Mouse (Mus musculus) stomach, embryonic 14.5 days (tissue): ENCODE measurements around the gene Nup107. TPM values are rescaled to one million over a fixed set of nuclear protein-coding genes. Genes with fewer than 3 reads are reported as not detected.
A peak's percentile ranks its signal among the peaks of the same experiment; 100 is the strongest.
"Not testable (repeated sequence)": the region's sequence is repeated elsewhere in the genome, so short reads cannot be mapped to it uniquely, and the experiment has no call there.

Source experiments
- ATAC-seq: fragments of 200-750 bp; cut with Nextera tagmentation; 2 replicates; pipeline ENCODE4 v1.8.0; 2017; ENCODE audit warnings: low read depth, moderate TSS enrichment; ENCODE audit not compliant: insufficient number of reproducible peaks, insufficient read depth, low FRiP score
- H3K27ac ChIP-seq: fragments of 300-500 bp; sonication (generic); 2 replicates; pipeline ENCODE4 v1.5.1; 2014; ENCODE audit warnings: mild to moderate bottlenecking, low read length, moderate library complexity, mixed read lengths
- H3K27me3 ChIP-seq: fragments of 300-500 bp; sonication (generic); 2 replicates; pipeline ENCODE4 v1.6.1; 2014; ENCODE audit warnings: low read length, control low read depth, mixed read lengths; ENCODE audit not compliant: control insufficient read depth, insufficient read depth
- H3K36me3 ChIP-seq: fragments of 300-500 bp; sonication (generic); 2 replicates; pipeline ENCODE4 v1.6.1; 2014; ENCODE audit warnings: mild to moderate bottlenecking, control low read depth, low read length, moderate library complexity, mixed read lengths; ENCODE audit not compliant: control insufficient read depth, insufficient read depth
- H3K4me1 ChIP-seq: fragments of 300-500 bp; sonication (generic); 2 replicates; pipeline ENCODE4 v1.6.1; 2014; ENCODE audit warnings: low read length, control low read depth, mixed read lengths; ENCODE audit not compliant: control insufficient read depth, insufficient read depth
- H3K4me2 ChIP-seq: fragments of 300-500 bp; sonication (generic); replicated peaks from 2 replicates; pipeline ENCODE4 v1.6.1; 2014; ENCODE audit warnings: low read depth, low read length, control low read depth
- H3K4me3 ChIP-seq: fragments of 300-500 bp; sonication (generic); 2 replicates; pipeline ENCODE4 v1.5.1; 2014; ENCODE audit warnings: low read depth, low read length, control low read depth
- H3K9ac ChIP-seq: fragments of 300-500 bp; sonication (generic); replicated peaks from 2 replicates; pipeline ENCODE4 v1.6.1; 2014; ENCODE audit warnings: low read depth, mild to moderate bottlenecking, control low read depth, low read length, moderate library complexity, mixed read lengths
- H3K9me3 ChIP-seq: fragments of 300-500 bp; sonication (generic); 2 replicates; pipeline ENCODE4 v1.6.1; 2016; ENCODE audit warnings: low read depth, low read length, control low read depth; ENCODE audit not compliant: control insufficient read depth
- WGBS: fragments of 180-500 bp; shearing (Covaris S2); extraction: QIAGEN DNeasy Blood & Tissue Kit; methylation state at CpG from one replicate; pipeline ENCODE4 v1.1.7; 2014; 5-methylcytosine and 5-hydroxymethylcytosine counted together
- polyA plus RNA-seq: library from polyadenylated mRNA; unstranded; fragments of >200 nt; fragmentation: Nextera tagmentation; extraction: Ambion mirVana; gene quantifications from 2 replicates; pipeline ENCODE4 v1.2.1, GENCODE M21; 2014

Gene Nup107
- polyA plus RNA-seq, 1 experiment from 2014 or later = 61.7 TPM

- no peaks in the 10 kb centered on the region for H3K9me3 ChIP-seq
- H3K4me2 ChIP-seq = peak overlapping the region; percentile 70
- H3K4me3 ChIP-seq = peak overlapping the region; percentile 81; the same call in 1 of the 2 replicates
- H3K9ac ChIP-seq = 0 out of 2 replicates have a peak overlapping the region, but pooled peaks have one; percentile 14
- ATAC-seq = no peak
- H3K27me3 ChIP-seq = no peaks in the 10 kb centered on the region
- WGBS = 84% methylated on average over 9 of the region's 9 CpGs
- peaks cover 4% of the 10 kb centered on the region; the same call in 1 of the 2 replicates for H3K4me1 ChIP-seq
- H3K27ac ChIP-seq = no peak overlapping the region
- peaks cover 24% of the 10 kb centered on the region for H3K36me3 ChIP-seq
Measured at GRCm38 (mm10) chr10:117708856-117709255, 83.6 kb downstream of the Nup107 start.

- ATAC-seq = no peak
- H3K36me3 ChIP-seq = peaks cover 29% of the 10 kb centered on the region
Measured at GRCm38 (mm10) chr10:117708376-117708775, 84.1 kb downstream of the Nup107 start.

GRCm38 (mm10) chr10:117707114-117707838, 85.2 kb downstream of the Nup107 start:
- H3K4me1 ChIP-seq = peaks cover 4% of the 10 kb centered on the region; the same call in 1 of the 2 replicates
- no peaks in the 10 kb centered on the region for H3K27me3 ChIP-seq
- H3K36me3 ChIP-seq = peaks cover 40% of the 10 kb centered on the region
- WGBS = 90% methylated on average over 2 of the region's 2 CpGs
- H3K4me2 ChIP-seq = no peak overlapping the region
- no peak overlapping the region for H3K27ac ChIP-seq
- no peak overlapping the region for H3K9ac ChIP-seq
- no peak for ATAC-seq
- H3K4me3 ChIP-seq = no peak overlapping the region
- no peaks in the 10 kb centered on the region for H3K9me3 ChIP-seq

More at GRCm38 (mm10) chr10:117708376-117708775, 84.1 kb downstream of the Nup107 start:
- Histone ChIP-seq H3K4me1 (peaks cover 4% of the 10 kb centered on the region; the same call in 1 of the 2 replicates), H3K9me3 (no peaks in the 10 kb centered on the region), H3K4me2 (no peak overlapping the region), H3K4me3 (no peak overlapping the region), H3K27me3 (no peaks in the 10 kb centered on the region), H3K9ac (no peak overlapping the region), H3K27ac (no peak overlapping the region)
- 94% methylated on average over 2 of the region's 2 CpGs for WGBS

GRCm38 (mm10) chr10:117706440-117706839, 86.1 kb downstream of the Nup107 start:
- peaks cover 48% of the 10 kb centered on the region for H3K36me3 ChIP-seq
- no peak overlapping the region for H3K4me3 ChIP-seq
- peaks cover 4% of the 10 kb centered on the region; the same call in 1 of the 2 replicates for H3K4me1 ChIP-seq
- H3K4me2 ChIP-seq = no peak overlapping the region
- H3K9me3 ChIP-seq = no peaks in the 10 kb centered on the region
- H3K27me3 ChIP-seq = no peaks in the 10 kb centered on the region
- no peak overlapping the region for H3K27ac ChIP-seq
- WGBS = 86% methylated on average over 6 of the region's 6 CpGs
- H3K9ac ChIP-seq = no peak overlapping the region
- ATAC-seq = no peak

- H3K4me3 ChIP-seq = no peak overlapping the region
- peaks cover 4% of the 10 kb centered on the region; the same call in 1 of the 2 replicates for H3K4me1 ChIP-seq
- H3K27me3 ChIP-seq = no peaks in the 10 kb centered on the region
- ATAC-seq = no peak
- no peak overlapping the region for H3K27ac ChIP-seq
- no peaks in the 10 kb centered on the region for H3K9me3 ChIP-seq
- H3K9ac ChIP-seq = no peak overlapping the region
- H3K4me2 ChIP-seq = no peak overlapping the region
- peaks cover 51% of the 10 kb centered on the region for H3K36me3 ChIP-seq
Measured at GRCm38 (mm10) chr10:117705806-117706205, 86.7 kb downstream of the Nup107 start.

GRCm38 (mm10) chr10:117704964-117705335, 87.6 kb downstream of the Nup107 start:
- no peak for ATAC-seq
- no peak overlapping the region for H3K9ac ChIP-seq
- no peaks in the 10 kb centered on the region for H3K27me3 ChIP-seq
- H3K27ac ChIP-seq = no peak overlapping the region
- 95% methylated on average over 6 of the region's 6 CpGs for WGBS
- H3K4me1 ChIP-seq = peaks cover 4% of the 10 kb centered on the region; the same call in 1 of the 2 replicates
- H3K9me3 ChIP-seq = no peaks in the 10 kb centered on the region
- H3K4me3 ChIP-seq = no peak overlapping the region
- H3K4me2 ChIP-seq = no peak overlapping the region
- peaks cover 58% of the 10 kb centered on the region for H3K36me3 ChIP-seq

- not testable (repeated sequence) for H3K4me3 ChIP-seq, H3K9me3 ChIP-seq, ATAC-seq, H3K27me3 ChIP-seq, H3K4me1 ChIP-seq, H3K4me2 ChIP-seq, H3K27ac ChIP-seq, H3K9ac ChIP-seq
- 96% methylated on average over 6 of the region's 6 CpGs for WGBS
- peaks cover 63% of the 10 kb centered on the region for H3K36me3 ChIP-seq
Measured at GRCm38 (mm10) chr10:117704314-117704963, 88.1 kb downstream of the Nup107 start.

GRCm38 (mm10) chr10:117703506-117703905, 89.0 kb downstream of the Nup107 start:
- Histone ChIP-seq H3K9ac (no peak overlapping the region), H3K36me3 (peaks cover 66% of the 10 kb centered on the region)
- WGBS = 74% methylated on average over 3 of the region's 3 CpGs

More at GRCm38 (mm10) chr10:117703506-117703905, 89.0 kb downstream of the Nup107 start:
- Histone ChIP-seq H3K4me3 (no peak overlapping the region), H3K4me2 (no peak overlapping the region), H3K27me3 (no peaks in the 10 kb centered on the region), H3K4me1 (no peaks in the 10 kb centered on the region), H3K9me3 (no peaks in the 10 kb centered on the region), H3K27ac (no peak overlapping the region)
- no peak for ATAC-seq
